Mouse (Mus musculus): ENCODE results near the gene Apaf1. TPM values are rescaled to one million over a fixed set of nuclear protein-coding genes. Genes with fewer than 3 reads are reported as not detected.

Gene Apaf1
- polyA plus RNA-seq, 1 experiment from 2014 or later, result 22.1 TPM

DNA sequence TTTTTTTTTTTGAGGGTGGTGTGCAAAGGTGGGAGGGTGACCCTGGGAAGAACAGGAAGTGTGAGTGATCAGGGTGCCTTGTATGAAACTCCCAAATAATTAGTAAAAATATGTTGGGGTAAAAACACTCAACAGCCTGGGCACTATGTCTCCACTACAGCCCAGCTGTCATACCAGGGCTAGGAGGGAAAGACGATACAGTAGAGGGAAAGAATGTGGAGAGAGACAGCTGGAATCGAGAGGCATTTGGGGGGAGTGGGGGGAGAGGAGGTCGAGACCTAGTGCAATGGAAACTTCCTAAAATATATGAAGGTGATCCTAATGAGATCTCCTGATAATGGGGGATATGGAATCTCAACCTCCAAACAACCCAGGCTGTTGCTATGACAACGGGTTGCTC is 27.3 kb upstream of the Apaf1 start:
- no peak overlapping the region for H3K9ac ChIP-seq
- WGBS, result 65% methylated on average over 4 of the region's 4 CpGs
- no peaks in the 10 kb centered on the region for H3K4me1 ChIP-seq
- H3K36me3 ChIP-seq, result peaks cover 28% of the 10 kb centered on the region
- no peak overlapping the region for H3K4me2 ChIP-seq (replicated peaks)
- no peak overlapping the region for H3K27ac ChIP-seq (replicated peaks)
- H3K4me3 ChIP-seq (replicated peaks), result no peak overlapping the region
- no peak for ATAC-seq (ENCODE audit: insufficient number of reproducible peaks, low FRiP score, low TSS enrichment, low read depth)
- 0 out of 2 replicates have a peak, but pooled peaks cover 4% of the 10 kb centered on the region for H3K9me3 ChIP-seq (replicated peaks)
- H3K27me3 ChIP-seq, result no peaks in the 10 kb centered on the region

DNA sequence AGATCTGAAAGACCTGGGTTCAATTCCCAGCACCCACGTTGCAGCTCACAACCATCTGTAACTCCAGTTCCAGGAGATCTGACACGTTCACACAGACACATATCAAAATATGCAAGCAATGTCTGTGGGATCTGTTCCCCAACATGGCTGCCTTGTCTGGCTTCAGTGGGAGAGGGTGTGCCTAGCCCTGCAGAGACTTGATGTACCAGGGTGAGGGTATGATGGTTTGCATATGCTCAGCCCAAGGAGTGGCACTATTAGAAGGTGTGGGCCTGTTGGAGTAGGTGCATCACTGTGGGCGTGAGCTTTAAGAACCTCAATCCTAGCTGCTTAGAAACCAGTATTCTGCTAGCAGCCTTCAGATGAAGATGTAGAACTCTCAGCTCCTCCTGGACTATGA is 23.4 kb upstream of the Apaf1 start:
- no peak for ATAC-seq (ENCODE audit: insufficient number of reproducible peaks, low FRiP score, low TSS enrichment, low read depth)
- no peak overlapping the region for H3K27ac ChIP-seq (replicated peaks)
- peaks cover 15% of the 10 kb centered on the region for H3K36me3 ChIP-seq
- no peak overlapping the region for H3K4me3 ChIP-seq (replicated peaks)
- WGBS, result 84% methylated on average over 3 of the region's 3 CpGs
- H3K9ac ChIP-seq, result no peak overlapping the region
- H3K27me3 ChIP-seq, result no peaks in the 10 kb centered on the region
- H3K4me1 ChIP-seq, result no peaks in the 10 kb centered on the region
- no peak overlapping the region for H3K4me2 ChIP-seq (replicated peaks)
- 0 out of 2 replicates have a peak, but pooled peaks cover 4% of the 10 kb centered on the region for H3K9me3 ChIP-seq (replicated peaks)

DNA sequence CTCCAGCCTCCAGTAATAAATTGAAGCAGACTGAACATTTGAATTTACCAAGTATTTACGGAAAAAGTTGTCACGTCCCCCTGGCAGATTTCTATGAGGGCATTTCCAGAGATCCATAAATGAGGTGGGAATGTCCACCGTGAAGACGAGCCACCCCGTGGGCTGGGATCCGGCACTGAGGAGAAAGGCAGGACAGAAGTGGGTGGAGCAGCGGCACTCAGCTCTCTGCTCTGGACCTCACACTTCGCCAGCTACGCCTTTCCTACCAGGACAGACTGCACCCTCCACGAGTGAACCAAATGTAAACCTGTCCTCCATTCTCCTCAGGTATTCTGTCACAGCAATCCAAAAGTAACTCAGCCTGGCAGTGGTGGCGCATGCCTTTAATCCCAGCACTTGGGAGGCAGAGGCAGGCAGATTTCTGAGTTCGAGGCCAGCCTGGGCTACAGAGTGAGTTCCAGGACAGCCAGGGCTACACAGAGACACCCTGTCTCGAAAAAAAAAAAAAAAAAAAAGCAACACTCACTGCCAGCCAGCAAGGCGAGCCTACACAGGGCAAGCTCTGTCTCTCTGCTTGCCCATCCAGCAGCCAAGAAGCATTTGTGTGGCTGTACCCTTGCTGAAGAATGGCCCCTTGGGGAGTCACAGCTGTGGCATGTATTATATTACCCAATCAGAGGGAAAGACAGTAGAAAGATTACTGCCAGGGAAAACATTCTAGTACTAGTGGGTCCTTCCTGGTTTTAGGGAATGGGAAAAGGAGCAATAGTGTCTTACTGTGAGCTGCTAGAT is 20.4 kb upstream of the Apaf1 start:
- Histone ChIP-seq H3K9ac (no peak overlapping the region), H3K9me3 (replicated peaks) (no peaks in the 10 kb centered on the region), H3K4me1 (no peaks in the 10 kb centered on the region), H3K27ac (replicated peaks) (no peak overlapping the region), H3K27me3 (no peaks in the 10 kb centered on the region), H3K4me3 (replicated peaks) (no peak overlapping the region), H3K36me3 (peaks cover 24% of the 10 kb centered on the region), H3K4me2 (replicated peaks) (no peak overlapping the region)
- ATAC-seq (ENCODE audit: insufficient number of reproducible peaks, low FRiP score, low TSS enrichment, low read depth), result no peak
- WGBS, result 90% methylated on average over 14 of the region's 14 CpGs

DNA sequence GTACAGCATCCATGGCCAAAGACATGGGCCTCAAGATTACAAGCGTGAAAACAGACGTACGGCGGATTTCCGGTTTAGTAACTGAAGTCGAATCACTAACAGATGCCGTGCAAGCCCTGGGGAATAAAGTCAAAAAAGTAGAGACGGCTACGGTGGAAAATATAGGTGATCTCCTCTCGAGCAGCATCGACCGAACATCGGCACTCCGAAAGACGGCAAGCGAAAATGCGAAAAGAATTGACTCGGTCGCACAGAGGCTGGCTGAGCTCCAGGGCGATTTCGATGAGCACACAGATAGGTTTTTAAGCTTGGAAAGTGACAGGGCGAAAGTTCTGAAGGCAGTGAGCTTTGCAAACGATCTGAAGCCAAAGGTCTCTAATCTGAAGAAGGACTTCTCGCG is 19.4 kb upstream of the Apaf1 start:
- peaks cover 29% of the 10 kb centered on the region for H3K36me3 ChIP-seq
- no peak overlapping the region for H3K27ac ChIP-seq (replicated peaks)
- no peaks in the 10 kb centered on the region for H3K4me1 ChIP-seq
- 78% methylated on average over 25 of the region's 25 CpGs for WGBS
- H3K9ac ChIP-seq, result no peak overlapping the region
- ATAC-seq (ENCODE audit: insufficient number of reproducible peaks, low FRiP score, low TSS enrichment, low read depth), result no peak
- no peak overlapping the region for H3K4me3 ChIP-seq (replicated peaks)
- no peaks in the 10 kb centered on the region for H3K27me3 ChIP-seq
- no peak overlapping the region for H3K4me2 ChIP-seq (replicated peaks)
- no peaks in the 10 kb centered on the region for H3K9me3 ChIP-seq (replicated peaks)

DNA sequence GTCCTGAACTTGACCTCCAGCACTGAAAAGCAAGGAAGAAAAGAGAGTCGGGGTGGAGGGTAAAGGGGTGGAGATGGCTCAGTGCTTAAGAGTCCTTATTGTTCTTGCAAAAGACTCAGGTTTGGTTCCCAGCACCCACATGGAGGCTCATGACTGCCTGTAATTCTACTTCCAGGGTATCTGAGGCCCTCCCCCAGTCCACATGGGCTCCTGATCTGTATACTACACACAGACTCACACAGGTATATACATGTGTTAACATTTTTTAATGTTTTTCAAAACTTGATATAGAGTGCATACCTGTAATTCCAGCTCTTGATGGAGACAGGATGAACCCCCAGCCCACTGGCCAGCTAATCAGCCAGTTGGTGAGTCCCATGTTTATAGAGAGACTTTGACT is 17.5 kb upstream of the Apaf1 start:
- no peak overlapping the region for H3K4me3 ChIP-seq (replicated peaks)
- no peak overlapping the region for H3K4me2 ChIP-seq (replicated peaks)
- no peaks in the 10 kb centered on the region for H3K9me3 ChIP-seq (replicated peaks)
- WGBS, result 77% methylated on average over 1 of the region's 1 CpGs
- H3K36me3 ChIP-seq, result peaks cover 38% of the 10 kb centered on the region
- no peak for ATAC-seq (ENCODE audit: insufficient number of reproducible peaks, low FRiP score, low TSS enrichment, low read depth)
- no peak overlapping the region for H3K9ac ChIP-seq
- H3K27ac ChIP-seq (replicated peaks), result no peak overlapping the region
- H3K4me1 ChIP-seq, result no peaks in the 10 kb centered on the region
- H3K27me3 ChIP-seq, result no peaks in the 10 kb centered on the region

DNA sequence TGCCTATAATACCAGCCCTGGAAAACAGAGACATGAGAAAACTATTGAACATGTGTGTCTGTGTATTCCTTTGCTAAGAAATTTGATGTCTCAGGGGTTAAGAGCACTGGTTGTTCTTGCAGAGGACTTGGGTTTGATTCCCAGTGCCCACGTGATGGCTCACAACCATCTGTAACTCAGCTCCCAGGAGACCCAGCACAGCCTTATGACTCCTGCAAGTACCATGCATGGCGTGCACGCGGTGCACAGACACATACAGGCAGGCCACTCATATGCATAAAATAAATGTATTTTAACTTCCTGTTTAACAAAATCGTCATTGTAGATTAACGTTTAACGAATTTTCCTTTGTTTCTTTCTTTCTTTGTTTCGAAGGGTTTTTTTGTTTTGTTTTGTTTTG is 15.5 kb upstream of the Apaf1 start:
- no peak for ATAC-seq (ENCODE audit: insufficient number of reproducible peaks, low FRiP score, low TSS enrichment, low read depth)
- Histone ChIP-seq H3K4me1 (no peaks in the 10 kb centered on the region), H3K27ac (replicated peaks) (no peak overlapping the region), H3K36me3 (peaks cover 48% of the 10 kb centered on the region), H3K4me3 (replicated peaks) (no peak overlapping the region), H3K9ac (no peak overlapping the region), H3K27me3 (no peaks in the 10 kb centered on the region), H3K9me3 (replicated peaks) (no peaks in the 10 kb centered on the region), H3K4me2 (replicated peaks) (no peak overlapping the region)
- WGBS, result 91% methylated on average over 8 of the region's 8 CpGs

DNA sequence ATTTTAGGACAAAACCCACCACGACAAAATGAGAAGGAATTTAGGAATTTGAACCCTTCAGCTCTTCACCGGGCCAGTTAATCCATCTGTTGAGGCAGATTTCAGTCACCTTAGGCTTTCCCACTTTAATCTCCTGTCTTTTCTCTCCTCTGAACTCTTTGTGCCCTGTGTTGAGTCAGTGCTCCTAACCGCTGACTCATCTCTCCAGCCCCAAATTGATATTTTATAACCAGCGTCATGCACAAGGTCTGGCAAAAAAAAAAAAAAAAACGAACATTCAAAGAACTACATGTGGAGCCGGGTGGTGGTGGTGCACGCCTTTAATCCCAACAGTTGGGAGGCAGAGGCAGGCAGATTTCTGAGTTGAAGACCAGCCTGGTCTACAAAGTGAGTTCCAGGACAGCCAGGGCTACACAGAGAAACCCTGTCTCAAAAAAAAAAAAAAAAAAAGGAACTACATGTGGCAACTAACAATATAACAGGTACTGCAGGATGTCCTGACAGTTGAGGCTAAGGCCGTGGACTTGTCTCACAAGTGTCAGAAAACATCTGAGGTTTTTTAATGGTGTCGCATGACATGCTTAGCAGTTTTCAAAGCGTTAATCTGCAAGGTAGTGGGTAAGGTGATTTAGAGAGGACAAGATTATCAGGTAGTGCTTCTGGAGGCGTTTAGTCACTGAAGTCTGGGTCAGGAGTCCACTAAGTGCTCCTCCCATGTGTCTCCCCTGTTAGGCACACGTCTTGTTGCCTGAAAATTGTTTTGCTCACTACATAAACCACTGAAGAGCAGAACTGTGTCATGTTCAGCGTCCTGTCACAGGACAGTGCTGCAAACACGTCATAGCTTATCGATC is 11.9 kb upstream of the Apaf1 start:
- H3K4me1 ChIP-seq, result no peaks in the 10 kb centered on the region
- no peaks in the 10 kb centered on the region for H3K9me3 ChIP-seq (replicated peaks)
- no peaks in the 10 kb centered on the region for H3K27me3 ChIP-seq
- WGBS, result 82% methylated on average over 15 of the region's 15 CpGs
- no peak overlapping the region for H3K9ac ChIP-seq
- no peak overlapping the region for H3K27ac ChIP-seq (replicated peaks)
- H3K36me3 ChIP-seq, result peaks cover 31% of the 10 kb centered on the region; the same call in 1 of the 2 replicates
- H3K4me2 ChIP-seq (replicated peaks), result no peak overlapping the region
- no peak overlapping the region for H3K4me3 ChIP-seq (replicated peaks)
- ATAC-seq (ENCODE audit: insufficient number of reproducible peaks, low FRiP score, low TSS enrichment, low read depth), result no peak

DNA sequence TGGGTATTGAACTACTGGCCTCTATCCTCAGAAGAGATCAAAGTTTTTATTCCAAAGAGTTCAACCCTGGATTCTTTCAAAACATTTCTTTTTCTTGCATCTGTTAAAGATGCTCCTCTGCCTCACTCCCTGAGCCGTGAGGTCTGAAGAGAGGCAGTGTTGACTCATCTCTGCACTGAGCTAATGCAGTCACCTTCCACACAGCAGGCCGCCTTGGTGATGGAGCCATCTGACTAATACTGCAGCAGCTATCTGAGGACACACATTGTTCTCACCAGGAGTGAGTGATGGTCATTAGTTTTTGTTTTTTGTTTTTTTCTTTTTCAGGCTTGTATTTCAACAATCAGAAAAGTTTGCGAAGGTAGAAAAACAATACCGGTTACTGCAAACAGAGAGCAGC is 10.2 kb upstream of the Apaf1 start:
- H3K36me3 ChIP-seq, result peaks cover 26% of the 10 kb centered on the region; the same call in 1 of the 2 replicates
- ATAC-seq (ENCODE audit: insufficient number of reproducible peaks, low FRiP score, low TSS enrichment, low read depth), result no peak
- 92% methylated on average over 4 of the region's 4 CpGs for WGBS
- no peaks in the 10 kb centered on the region for H3K4me1 ChIP-seq
- H3K27ac ChIP-seq (replicated peaks), result no peak overlapping the region
- H3K27me3 ChIP-seq, result no peaks in the 10 kb centered on the region
- no peak overlapping the region for H3K4me2 ChIP-seq (replicated peaks)
- H3K9me3 ChIP-seq (replicated peaks), result no peaks in the 10 kb centered on the region
- no peak overlapping the region for H3K4me3 ChIP-seq (replicated peaks)
- no peak overlapping the region for H3K9ac ChIP-seq

DNA sequence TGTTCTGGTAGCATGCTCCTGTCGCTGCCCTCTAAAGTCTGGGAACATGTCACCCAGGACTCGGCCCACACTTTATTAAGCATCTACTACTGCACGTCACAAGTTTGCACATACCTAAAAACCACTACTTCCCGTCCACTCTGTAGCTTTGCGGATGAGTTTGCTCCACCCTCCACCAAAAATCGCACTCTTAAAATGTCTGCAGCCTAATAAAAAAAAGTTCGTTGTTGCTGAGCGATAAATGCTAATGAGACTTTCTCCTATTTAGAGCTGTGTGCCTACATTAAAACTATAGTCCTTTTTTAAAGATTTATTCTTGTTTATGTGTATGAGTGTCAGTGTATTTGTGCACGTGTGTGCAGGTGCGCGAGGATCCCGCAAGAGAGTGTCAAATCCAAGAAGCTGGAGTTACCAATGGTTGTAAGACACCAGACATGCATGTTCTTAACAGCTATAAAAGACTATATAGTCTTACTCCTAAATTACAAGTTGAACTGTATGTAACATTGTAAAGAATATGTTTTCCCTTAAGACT is 890 bp upstream of the Apaf1 start:
- Histone ChIP-seq H3K36me3 (peaks cover 8% of the 10 kb centered on the region; the same call in 1 of the 2 replicates), H3K4me3 (replicated peaks) (peak overlapping the region; percentile 97), H3K4me1 (peaks cover 10% of the 10 kb centered on the region; the same call in 1 of the 2 replicates), H3K9ac (peak overlapping the region; percentile 74), H3K27ac (replicated peaks) (peak overlapping the region; percentile 92), H3K27me3 (no peaks in the 10 kb centered on the region), H3K4me2 (replicated peaks) (peak overlapping the region; percentile 68), H3K9me3 (replicated peaks) (no peaks in the 10 kb centered on the region)
- WGBS, result 34% methylated on average over 12 of the region's 12 CpGs
- no peak for ATAC-seq (ENCODE audit: insufficient number of reproducible peaks, low FRiP score, low TSS enrichment, low read depth)

DNA sequence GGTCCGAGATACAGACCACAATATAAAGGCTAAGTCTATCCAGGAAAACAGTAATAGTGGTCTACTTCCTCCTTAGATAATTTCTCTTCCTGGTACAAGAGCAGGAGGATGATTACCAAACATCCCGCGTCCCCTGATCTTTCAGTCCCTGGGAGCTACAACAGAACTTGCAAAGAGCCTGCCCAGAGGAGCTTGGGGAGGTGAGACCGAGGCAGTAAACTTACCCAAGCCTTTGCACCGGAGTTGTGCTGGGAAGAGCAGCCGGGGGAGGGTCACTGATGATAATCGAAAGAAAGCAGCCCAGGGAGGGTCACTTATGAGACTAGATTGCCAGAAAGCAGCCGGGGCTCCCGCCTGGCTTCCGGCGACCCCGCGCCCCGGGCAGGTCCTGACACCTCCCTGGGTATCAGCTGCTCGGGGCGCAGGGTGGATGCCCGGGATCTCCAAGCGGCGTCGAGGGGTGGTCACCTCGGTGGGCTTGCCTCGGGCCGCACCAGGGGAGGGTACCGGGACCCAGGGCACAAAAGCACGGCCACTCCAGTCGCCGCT is 537 bp downstream of the Apaf1 start:
- Histone ChIP-seq H3K9ac (peak overlapping the region; percentile 85), H3K36me3 (peaks cover 13% of the 10 kb centered on the region), H3K4me3 (replicated peaks) (peak overlapping the region; percentile 97), H3K4me2 (replicated peaks) (peak overlapping the region; percentile 68), H3K27ac (replicated peaks) (peak overlapping the region; percentile 89), H3K27me3 (no peaks in the 10 kb centered on the region), H3K9me3 (replicated peaks) (no peaks in the 10 kb centered on the region), H3K4me1 (peaks cover 10% of the 10 kb centered on the region; the same call in 1 of the 2 replicates)
- ATAC-seq (ENCODE audit: insufficient number of reproducible peaks, low FRiP score, low TSS enrichment, low read depth), result no peak
- under 1% methylated on average over 27 of the region's 27 CpGs for WGBS

DNA sequence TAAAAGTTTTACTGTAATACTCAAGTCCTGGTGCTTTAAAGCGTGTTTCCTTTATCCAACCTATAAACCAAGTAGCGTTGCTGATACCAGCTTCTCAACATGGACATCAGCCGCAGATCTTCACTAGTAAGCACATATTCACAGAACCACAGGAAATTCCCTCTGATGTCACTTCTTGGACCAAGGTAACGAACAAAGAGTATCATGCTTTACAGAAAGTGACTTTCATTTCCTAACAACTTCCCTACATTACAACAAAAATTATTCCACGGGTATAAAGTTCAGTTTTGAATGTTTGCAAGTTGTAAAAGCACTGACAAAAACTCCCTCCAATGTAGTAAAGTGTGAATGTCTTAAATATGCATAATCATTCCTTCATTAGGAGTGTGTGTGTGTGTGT is 2.0 kb downstream of the Apaf1 start:
- H3K4me3 ChIP-seq (replicated peaks), result no peak overlapping the region
- H3K4me2 ChIP-seq (replicated peaks), result 0 out of 2 replicates have a peak overlapping the region, but pooled peaks have one; percentile 21
- ATAC-seq (ENCODE audit: insufficient number of reproducible peaks, low FRiP score, low TSS enrichment, low read depth), result no peak

More for the DNA sequence above, 2.0 kb downstream of the Apaf1 start:
- peaks cover 23% of the 10 kb centered on the region for H3K36me3 ChIP-seq
- peaks cover 10% of the 10 kb centered on the region; the same call in 1 of the 2 replicates for H3K4me1 ChIP-seq
- 81% methylated on average over 5 of the region's 5 CpGs for WGBS
- no peaks in the 10 kb centered on the region for H3K9me3 ChIP-seq (replicated peaks)
- no peaks in the 10 kb centered on the region for H3K27me3 ChIP-seq
- H3K9ac ChIP-seq, result no peak overlapping the region
- H3K27ac ChIP-seq (replicated peaks), result no peak overlapping the region
